Comparison of ENCODE assay signal across 7 mouse cellular contexts in genomic region chr1:66467821-66468703, GRCm38 (mm10). TPM values are rescaled to one million over a fixed set of nuclear protein-coding genes. Genes with fewer than 3 reads are reported as not detected.
DNase-seq lines count a peak whose midpoint lies in the region; ATAC-seq lines count a peak whose summit lies in the region.

Gene Unc80 (plus strand): TSS chr1:66468367.

- peak within 1 kb of the TSS; percentile 92 for H3K4me2 ChIP-seq in forebrain, embryonic 15.5 days (replicated peaks)
- peak within 1 kb of the TSS; percentile 82 for H3K4me2 ChIP-seq in hindbrain, embryonic 13.5 days
- peak within 1 kb of the TSS; percentile 79 for H3K4me2 ChIP-seq in midbrain, embryonic 11.5 days

- H3K9me3 ChIP-seq in forebrain, embryonic 15.5 days: no peaks in the 10 kb centered on the region
- H3K9me3 ChIP-seq in hindbrain, embryonic 13.5 days: no peaks in the 10 kb centered on the region
- H3K9me3 ChIP-seq in midbrain, embryonic 11.5 days (ENCODE audit: control insufficient read depth, low read length): no peaks in the 10 kb centered on the region

- DNase-seq in adrenal gland, adult 18-20 months (ENCODE audit: low spot score in 2 of 2): peak; percentile 52 to 61
- DNase-seq in cerebellum, adult 11-12 months: peak; percentile 85
- peak; percentile 61 to 66 for DNase-seq in left cerebral cortex, postnatal 14 days (ENCODE audit: low spot score in 2 of 2)
- peak; percentile 95 for DNase-seq in midbrain, embryonic 11.5 days (ENCODE audit: low spot score, missing footprints)
- DNase-seq in right cerebral cortex, postnatal 4 days: peak; percentile 70

- peak within 1 kb of the TSS; percentile 81 for H3K9ac ChIP-seq in forebrain, embryonic 15.5 days (replicated peaks)
- H3K9ac ChIP-seq in hindbrain, embryonic 13.5 days: peak within 1 kb of the TSS; percentile 88
- peak within 1 kb of the TSS; percentile 66 for H3K9ac ChIP-seq in midbrain, embryonic 11.5 days (ENCODE audit: low read length)

- peaks cover 12% of the 10 kb centered on the region for H3K4me1 ChIP-seq in forebrain, embryonic 15.5 days
- peaks cover 12% of the 10 kb centered on the region for H3K4me1 ChIP-seq in hindbrain, embryonic 13.5 days (replicated peaks)
- 0 out of 2 replicates have a peak, but pooled peaks cover 3% of the 10 kb centered on the region for H3K4me1 ChIP-seq in midbrain, embryonic 11.5 days (ENCODE audit: control insufficient read depth, insufficient read depth, low read length)

- H3K27ac ChIP-seq in forebrain, embryonic 15.5 days (replicated peaks): peak within 1 kb of the TSS; percentile 34; the same call in 1 of the 2 replicates
- H3K27ac ChIP-seq in hindbrain, embryonic 13.5 days: peak within 1 kb of the TSS; percentile 73
- H3K27ac ChIP-seq in midbrain, embryonic 11.5 days (ENCODE audit: low read depth, low read length): no peak within 1 kb of the TSS

- no peaks in the 10 kb centered on the region for H3K27me3 ChIP-seq in forebrain, embryonic 15.5 days
- H3K27me3 ChIP-seq in hindbrain, embryonic 13.5 days: no peaks in the 10 kb centered on the region
- no peaks in the 10 kb centered on the region; the same call in 1 of the 2 replicates for H3K27me3 ChIP-seq in midbrain, embryonic 11.5 days (ENCODE audit: control insufficient read depth, insufficient read depth, low read length)

- no peaks in the 10 kb centered on the region for H3K36me3 ChIP-seq in forebrain, embryonic 15.5 days
- no peaks in the 10 kb centered on the region; the same call in 1 of the 2 replicates for H3K36me3 ChIP-seq in hindbrain, embryonic 13.5 days
- no peaks in the 10 kb centered on the region for H3K36me3 ChIP-seq in midbrain, embryonic 11.5 days (ENCODE audit: control insufficient read depth, insufficient read depth, low read length)

- WGBS in forebrain, embryonic 15.5 days: under 1% methylated on average over 79 of the region's 83 CpGs
- under 1% methylated on average over 56 of the region's 83 CpGs for WGBS in hindbrain, embryonic 13.5 days
- WGBS in midbrain, embryonic 11.5 days: under 1% methylated on average over 45 of the region's 83 CpGs

- intact Hi-C loops in left cerebral cortex, postnatal 14 days (cut with DNase I): no loop called here

- peak within 1 kb of the TSS; percentile 83 for H3K4me3 ChIP-seq in forebrain, embryonic 15.5 days
- H3K4me3 ChIP-seq in hindbrain, embryonic 13.5 days: peak within 1 kb of the TSS; percentile 74
- peak within 1 kb of the TSS; percentile 71 for H3K4me3 ChIP-seq in midbrain, embryonic 11.5 days (ENCODE audit: low read depth, low read length)

- peak; percentile 91 for ATAC-seq in forebrain, embryonic 15.5 days (replicated peaks)
- peak; percentile 94 for ATAC-seq in hindbrain, embryonic 13.5 days (ENCODE audit: low FRiP score)
- peak; percentile 94 for ATAC-seq in midbrain, embryonic 11.5 days (ENCODE audit: low FRiP score)

RNA-seq across cellular contexts. Expression of gene Unc80, which starts in this region (rescaled TPM):
- total RNA-seq in adrenal gland, adult 18-20 months (2021): 10 to 100 TPM; 10.8 to 15.8 TPM
- polyA plus RNA-seq in forebrain, embryonic 15.5 days (2015; fragmentation: Nextera tagmentation; extraction: Ambion mirVana): 2.0 and 3.9 TPM in 2 replicates
- 3.9 and 4.3 TPM in 2 replicates for polyA plus RNA-seq in hindbrain, embryonic 13.5 days (2015; fragmentation: Nextera tagmentation; extraction: Ambion mirVana)
- total RNA-seq in left cerebral cortex, postnatal 14 days (2021): 100 to 1,000 TPM; 149 TPM
- polyA plus RNA-seq in midbrain, embryonic 11.5 days (2014; fragmentation: Nextera tagmentation; extraction: Ambion mirVana): 0.33 and 0.50 TPM in 2 replicates

Comparison
In these comparisons a context has a peak if more than half of its experiments do, and no peak if none do; other contexts are left out.
1. RNA of gene Unc80 (total RNA-seq): 149 TPM in left cerebral cortex, postnatal 14 days; 10.8 to 15.8 TPM in adrenal gland, adult 18-20 months; every median in the first group is over 4 times any median in the second.
2. Peak in DNase-seq, ATAC-seq, H3K4me3 ChIP-seq, H3K9ac ChIP-seq and H3K4me2 ChIP-seq in midbrain, embryonic 11.5 days; RNA of the gene not detected or under 1 TPM.
3. Peak in every context shown above with its lines, with median percentiles within 50 percentile points of each other: DNase-seq, ATAC-seq, H3K4me2 ChIP-seq, H3K4me3 ChIP-seq and H3K9ac ChIP-seq.